Mouse (Mus musculus) naive thymus-derived CD4-positive, alpha-beta T cell, adult 2 months (primary cell): ENCODE measurements around the gene D430041D05Rik.

Source experiments
- DNase-seq: peaks from one replicate; pipeline ENCODE4 v3.0.0-alpha.2; 2011; ENCODE audit warnings: low read depth

D430041D05Rik gene

DNA sequence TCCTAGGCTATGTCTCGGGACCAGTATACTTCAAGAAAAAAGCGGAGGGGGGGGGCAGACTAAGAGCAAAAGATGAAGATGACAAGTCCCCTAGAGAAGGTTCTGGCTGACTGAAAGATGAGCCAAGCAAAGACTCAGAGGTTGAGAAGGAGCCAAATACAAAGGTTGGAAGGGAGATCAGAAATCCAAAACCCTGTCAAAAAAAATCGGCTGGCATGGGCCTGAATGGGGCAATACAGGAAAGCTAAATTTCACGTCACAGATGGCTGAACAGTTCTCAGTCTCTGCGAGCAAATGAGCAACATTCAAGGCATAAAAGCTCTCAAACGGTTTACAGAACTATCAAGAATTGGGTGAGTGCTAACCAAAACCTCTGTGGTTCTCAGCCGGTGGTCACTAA is 2.5 kb downstream of the D430041D05Rik start:
- no peak for DNase-seq

GRCm38 (mm10) chr2:104407913-104408312 is 2.9 kb downstream of the D430041D05Rik start:
- no peak for DNase-seq

- no peak for DNase-seq
Observed at GRCm38 (mm10) chr2:104404036-104404435, 6.8 kb downstream of the D430041D05Rik start.

DNA sequence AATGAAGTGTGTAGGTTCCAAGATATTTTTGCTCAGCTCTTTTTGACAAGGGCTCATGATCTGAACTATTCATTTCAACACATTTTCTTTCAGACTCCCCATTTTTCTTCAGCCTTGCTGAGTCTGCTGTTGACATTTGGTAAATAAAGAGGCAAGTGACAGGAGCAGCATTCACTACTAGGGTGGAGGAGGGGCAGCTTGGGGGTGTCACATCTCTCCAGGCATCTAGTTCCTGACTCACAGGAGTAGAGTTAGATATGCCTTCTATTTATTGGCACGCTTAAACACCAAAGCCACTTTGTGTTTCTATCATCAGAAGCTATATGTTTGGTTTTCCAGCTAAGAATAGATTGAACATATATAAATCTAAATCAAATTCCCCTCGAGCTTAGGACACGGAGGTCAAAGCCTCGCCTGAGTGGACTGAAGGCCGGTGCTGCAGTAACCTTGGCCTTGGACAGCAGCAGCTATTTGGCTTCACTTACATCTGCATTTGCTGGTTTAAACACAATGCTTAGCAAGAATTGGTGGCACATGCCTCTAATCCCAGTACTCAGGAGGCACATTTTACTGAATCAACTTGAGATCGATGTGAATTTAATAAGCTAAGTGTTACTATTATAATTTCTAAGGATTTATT is 12.0 kb downstream of the D430041D05Rik start:
- DNase-seq = no peak

- DNase-seq = no peak
Observed at GRCm38 (mm10) chr2:104395961-104396360, 14.9 kb downstream of the D430041D05Rik start.

DNA sequence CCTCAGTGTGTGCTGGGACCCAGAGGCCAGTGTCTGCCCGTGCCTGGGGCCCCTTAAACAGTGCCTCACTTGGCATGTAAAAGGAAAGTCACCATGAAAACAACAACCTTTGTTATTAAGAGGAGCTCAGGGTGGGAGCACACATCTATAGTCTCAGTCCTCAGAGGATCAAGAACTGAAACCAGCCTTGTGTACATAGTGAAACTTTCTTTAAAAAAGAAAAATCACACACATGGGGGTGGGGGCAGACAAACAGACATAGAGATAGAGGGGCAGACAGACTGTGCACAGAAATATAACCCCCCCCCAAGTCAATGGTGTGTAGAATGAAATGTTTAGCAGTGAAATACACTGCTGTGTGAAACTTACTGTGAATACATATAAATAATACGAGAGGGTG is 16.0 kb downstream of the D430041D05Rik start:
- DNase-seq = no peak

- no peak for DNase-seq
Observed at GRCm38 (mm10) chr2:104392700-104393312, 18.0 kb downstream of the D430041D05Rik start.

DNA sequence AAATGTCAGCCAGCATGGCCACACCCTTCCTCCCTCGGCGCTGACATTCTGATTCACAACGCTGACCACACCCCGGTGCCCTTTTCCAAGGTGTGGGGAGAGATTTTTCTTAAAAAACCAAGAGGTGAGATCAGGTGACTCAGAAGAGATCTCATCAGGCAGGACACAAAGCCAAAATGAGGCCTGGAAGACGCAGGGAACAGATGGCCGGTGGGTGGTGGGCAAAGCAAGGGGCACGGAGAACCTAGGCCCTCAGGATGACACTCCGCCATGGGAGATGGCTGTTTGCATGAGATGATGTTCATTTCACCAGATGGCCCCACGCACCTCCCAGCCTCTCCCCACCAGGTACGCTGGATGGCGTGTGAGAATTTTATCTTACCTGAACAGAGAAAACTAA is 21.6 kb downstream of the D430041D05Rik start:
- no peak for DNase-seq

DNA sequence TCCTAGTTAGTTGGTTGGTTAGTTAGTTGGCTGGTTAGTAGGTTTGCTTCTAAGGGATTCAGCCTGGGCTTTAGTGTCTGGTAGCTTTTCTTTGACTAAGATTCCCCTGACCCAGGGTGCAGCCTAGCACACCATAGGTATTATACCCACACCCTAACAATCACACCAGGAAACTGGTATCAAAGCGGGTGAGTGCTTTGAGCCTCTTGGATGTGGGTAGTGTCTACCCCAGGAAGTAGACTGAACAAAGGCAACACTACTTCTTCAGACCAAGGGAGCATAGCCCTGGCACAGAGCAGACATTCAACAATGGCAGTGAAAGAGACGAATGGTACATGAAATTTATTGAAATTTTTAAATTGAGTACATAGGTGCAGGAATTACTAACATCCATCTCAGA is 24.9 kb downstream of the D430041D05Rik start:
- DNase-seq = peak; percentile 60

DNA sequence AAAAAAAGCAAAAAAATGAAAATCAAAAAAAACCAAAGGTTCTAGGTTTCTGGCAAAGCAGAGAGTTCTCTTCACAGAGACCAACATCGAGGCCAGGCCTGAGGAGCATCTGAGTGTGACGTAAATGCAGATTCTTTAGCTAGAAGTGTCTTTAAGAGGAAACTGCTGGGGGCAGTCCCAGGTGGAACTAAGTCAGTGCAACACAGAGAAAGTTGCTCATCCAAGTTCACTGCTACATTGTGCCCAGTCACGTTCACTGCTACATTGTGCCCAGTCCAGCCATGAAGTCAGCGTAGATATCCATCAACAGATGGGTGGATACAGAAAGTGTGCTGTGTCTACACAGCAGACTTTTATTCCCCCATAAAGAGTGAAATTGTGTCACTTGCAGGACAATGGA is 27.2 kb downstream of the D430041D05Rik start:
- no peak for DNase-seq

DNA sequence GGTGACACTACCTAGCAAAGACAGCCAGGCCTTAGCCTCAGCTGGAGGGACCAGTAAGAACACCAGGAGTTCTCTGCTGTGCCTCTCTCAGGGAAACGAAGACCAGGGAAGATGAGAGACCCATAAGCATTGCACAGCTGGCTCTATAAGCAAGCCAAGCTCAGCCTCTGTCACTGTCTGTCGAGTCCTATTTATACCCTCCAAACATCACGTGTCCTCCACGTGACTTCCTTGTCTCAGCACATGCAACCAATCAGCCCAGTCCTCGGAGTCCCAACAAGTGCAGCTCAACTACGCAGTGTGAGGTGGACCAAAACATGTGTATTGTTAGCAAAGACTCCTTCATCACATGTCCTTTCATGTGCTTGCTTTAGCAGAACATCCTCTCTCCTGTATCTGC is 28.0 kb downstream of the D430041D05Rik start:
- DNase-seq = no peak

- no peak for DNase-seq
Observed at GRCm38 (mm10) chr2:104379304-104379703, 31.5 kb downstream of the D430041D05Rik start.

GRCm38 (mm10) chr2:104378791-104379190 is 32.0 kb downstream of the D430041D05Rik start:
- no peak for DNase-seq

GRCm38 (mm10) chr2:104377990-104378389 is 32.8 kb downstream of the D430041D05Rik start:
- DNase-seq = no peak

DNA sequence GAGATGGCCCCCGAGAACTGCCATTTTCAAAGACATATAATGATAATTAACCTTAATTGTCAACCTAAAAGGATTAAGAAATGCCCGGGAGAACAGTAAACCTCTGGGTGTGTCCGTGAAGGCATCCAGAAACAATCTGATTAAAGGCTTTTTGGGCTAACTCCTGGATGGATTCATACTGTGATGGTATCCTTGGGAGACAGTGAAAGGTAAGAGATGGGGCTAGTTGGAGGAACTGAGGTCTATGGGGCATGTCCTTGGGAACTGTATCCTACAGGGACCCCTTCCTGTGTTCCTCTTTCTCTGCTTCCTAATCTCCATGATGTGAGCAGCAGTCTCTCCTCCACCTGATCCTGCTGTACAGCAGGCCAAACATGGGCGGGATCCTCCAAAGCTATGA is 38.7 kb downstream of the D430041D05Rik start:
- no peak for DNase-seq

DNA sequence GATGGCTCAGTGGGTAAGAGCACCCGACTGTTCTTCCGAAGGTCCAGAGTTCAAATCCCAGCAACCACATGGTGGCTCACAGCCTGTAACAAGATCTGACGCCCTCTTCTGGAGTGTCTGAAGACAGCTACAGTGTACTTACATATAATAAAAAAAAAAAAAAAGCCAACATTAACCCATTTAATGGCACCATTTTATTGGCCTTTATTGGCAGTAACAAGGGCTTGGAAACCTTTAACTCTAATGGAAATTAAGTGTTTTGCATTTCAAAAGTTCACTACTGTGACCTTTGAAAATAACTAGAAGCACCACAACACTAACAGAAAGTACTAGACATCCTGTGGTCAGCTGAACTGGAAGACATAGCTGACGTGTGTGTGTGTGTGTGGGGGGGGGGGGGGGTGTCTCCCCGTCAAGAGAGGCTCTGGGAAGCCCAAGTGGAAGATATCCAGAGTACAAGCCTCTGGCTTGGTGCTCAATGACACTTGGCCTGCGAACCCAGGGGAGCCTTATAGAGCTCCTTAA is 39.1 kb downstream of the D430041D05Rik start:
- DNase-seq = no peak

GRCm38 (mm10) chr2:104367836-104368298 is 42.9 kb downstream of the D430041D05Rik start:
- no peak for DNase-seq

GRCm38 (mm10) chr2:104367291-104367690 is 43.5 kb downstream of the D430041D05Rik start:
- no peak for DNase-seq

- DNase-seq = no peak
Observed at GRCm38 (mm10) chr2:104359305-104359704, 51.5 kb downstream of the D430041D05Rik start.

DNA sequence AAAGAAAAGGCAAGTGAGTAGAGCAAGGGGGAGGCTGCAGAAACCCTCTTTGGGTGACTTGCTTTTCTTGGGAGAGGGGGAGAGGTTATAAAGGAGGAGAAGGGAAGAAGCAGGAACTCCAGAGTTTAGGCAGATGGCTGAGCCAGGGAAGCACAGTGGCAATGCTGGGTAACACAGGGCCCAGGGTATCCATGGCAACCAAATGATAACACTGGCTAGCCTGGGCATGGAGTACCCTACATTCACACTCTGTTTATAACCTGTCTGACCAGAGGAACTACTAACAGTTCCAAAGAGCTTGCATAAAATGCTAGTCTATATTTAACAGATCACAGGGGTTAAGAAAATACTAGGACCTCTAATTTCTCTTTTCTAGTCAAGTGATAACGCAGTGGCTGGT is 51.9 kb downstream of the D430041D05Rik start:
- no peak for DNase-seq

- DNase-seq = no peak
Observed at GRCm38 (mm10) chr2:104356531-104356930, 54.3 kb downstream of the D430041D05Rik start.

- DNase-seq = no peak
Observed at GRCm38 (mm10) chr2:104354117-104354516, 56.7 kb downstream of the D430041D05Rik start.

DNA sequence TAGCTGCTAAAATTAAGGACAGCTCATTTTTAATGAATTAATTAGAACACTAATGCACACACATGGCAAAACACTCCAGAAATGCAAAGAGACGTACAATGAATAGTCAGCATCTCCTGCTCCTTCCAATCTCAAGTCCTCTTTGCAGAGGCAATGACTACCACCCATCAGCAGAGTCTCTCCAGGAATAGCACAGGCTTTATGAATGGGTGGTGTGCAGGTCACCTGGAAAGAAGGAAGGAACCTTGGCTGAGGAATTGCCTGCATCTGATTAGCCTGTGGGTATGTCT is 58.7 kb downstream of the D430041D05Rik start:
- DNase-seq = no peak
